Mouse (Mus musculus): ENCODE results near the gene Slc1a4. TPM values are rescaled to one million over a fixed set of nuclear protein-coding genes. Genes with fewer than 3 reads are reported as not detected.

The Slc1a4 gene
- total RNA-seq, 2 experiments from 2014 or later: 2.4 to 2.7 TPM

DNA sequence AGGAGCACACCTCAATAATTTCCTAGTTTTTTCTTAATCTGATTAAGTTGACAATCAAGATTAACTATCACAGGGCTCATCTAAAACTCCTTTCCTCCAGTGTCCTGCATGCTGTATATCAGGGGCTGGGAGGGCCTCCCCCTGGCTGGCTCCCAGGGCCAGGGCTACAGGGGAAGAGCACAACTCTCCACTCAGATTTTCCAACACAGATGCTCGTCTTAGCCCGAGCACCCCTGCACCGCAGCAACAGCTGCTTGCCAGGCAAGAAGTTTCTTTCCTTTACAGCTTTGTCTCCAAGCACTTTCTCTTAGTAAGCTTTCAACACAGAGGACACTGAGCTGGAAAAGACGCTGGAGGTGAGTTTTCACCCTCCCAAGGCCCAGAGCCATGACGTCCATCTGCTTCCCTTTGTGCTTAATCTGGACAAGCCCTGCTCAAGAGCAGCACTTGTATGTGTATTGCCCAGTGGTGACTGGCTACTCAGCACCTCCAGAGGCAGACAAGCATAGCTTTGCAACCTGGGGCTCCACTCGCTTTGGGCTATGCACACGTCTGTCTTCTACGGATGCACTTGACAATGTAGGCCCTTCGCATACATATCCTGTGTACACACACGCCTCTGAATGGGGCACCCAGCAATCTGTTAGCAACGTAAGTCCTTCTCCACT, 6.1 kb downstream of the Slc1a4 start:
- DNase-seq: no peak
- intact Hi-C loops (cut with DNase I): no loop called here

DNA sequence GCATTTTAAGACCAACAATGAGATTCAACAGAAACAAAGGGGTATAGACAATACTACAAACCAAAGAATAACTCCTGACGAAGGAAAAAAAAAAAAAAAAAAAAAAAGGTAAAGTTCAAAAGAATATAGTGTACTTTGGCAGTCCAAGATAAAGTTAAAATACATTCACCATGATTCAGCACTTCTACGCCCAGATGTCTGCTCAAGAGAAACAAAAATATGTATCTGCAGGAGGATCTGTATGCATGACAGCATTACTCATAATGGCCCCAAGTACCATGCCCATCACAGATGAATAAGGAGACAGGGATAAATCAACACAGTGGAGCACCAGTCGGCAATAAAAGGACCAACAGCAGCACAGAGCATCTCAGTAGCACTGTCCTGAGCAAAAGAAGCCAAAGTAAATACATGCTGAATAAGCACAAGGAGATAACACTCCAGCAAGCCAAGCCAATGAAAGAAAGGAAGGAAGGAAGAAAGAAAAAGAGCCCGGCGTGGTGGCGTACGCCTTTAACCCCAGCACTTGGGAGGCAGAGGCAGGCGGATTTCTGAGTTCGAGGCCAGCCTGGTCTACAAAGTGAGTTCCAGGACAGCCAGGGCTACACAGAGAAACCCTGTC, 7.3 kb downstream of the Slc1a4 start:
- no peak for DNase-seq
- intact Hi-C loops (cut with DNase I): no loop called here

DNA sequence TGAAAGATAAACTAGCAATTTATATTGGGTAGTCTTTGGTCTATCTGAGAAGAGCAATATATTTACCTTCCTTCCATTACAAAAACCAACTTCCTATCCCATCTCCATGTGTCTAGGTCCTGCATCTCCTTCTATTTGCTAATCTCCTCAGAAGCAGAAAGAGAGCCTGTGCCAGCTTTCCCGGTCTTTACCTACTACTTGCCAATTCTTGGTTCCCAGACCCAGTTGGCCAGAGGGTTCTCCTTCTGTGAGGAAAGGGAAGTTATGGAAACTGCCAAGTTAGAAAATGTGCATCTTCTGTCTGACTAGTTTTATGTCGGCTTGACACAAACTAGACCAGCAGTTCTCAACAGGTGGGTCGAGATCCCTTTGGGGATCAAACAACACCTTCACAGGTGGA, 8.5 kb downstream of the Slc1a4 start:
- intact Hi-C loops (cut with DNase I): no loop called here
- no peak for DNase-seq

DNA sequence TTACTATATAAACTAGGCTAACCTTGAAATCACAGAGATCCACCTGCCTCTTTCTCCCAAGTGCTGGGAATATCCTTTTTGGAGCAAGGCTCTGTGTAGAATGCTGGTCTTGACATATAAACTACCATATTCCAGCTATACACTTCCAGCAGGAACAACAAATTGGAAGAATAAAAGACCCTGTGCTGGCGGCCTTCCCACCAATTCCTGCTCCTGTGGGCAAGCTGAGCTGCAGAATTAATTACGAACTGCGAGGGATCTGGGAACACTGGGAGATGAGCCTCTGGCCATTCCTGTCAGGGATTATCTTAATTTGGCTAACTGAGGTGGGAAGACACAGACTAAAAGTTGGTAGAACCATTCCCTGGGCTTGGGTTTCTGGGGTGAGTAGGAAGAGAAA, 10.1 kb downstream of the Slc1a4 start:
- no peak for DNase-seq
- intact Hi-C loops (cut with DNase I): no loop called here

DNA sequence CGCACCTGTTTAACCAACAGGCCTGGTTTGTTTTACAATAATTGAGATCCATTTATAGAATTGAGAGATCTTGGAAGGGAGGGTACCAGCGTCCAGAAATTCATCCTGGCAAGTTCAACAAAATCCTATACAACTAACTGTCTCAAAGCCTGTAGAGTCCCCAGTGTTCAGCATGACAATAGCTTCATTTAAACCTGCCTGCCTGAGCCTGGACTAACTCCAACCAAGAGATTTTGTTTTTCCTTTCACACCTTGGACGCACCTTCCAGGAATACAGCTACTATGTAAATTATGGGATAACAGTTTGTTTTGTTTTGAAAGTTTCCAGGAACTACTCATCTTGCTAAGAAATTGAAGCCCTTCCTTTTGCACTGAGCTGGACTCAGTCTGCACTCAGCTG, 11.9 kb downstream of the Slc1a4 start:
- intact Hi-C loops (cut with DNase I): no loop called here
- no peak for DNase-seq

DNA sequence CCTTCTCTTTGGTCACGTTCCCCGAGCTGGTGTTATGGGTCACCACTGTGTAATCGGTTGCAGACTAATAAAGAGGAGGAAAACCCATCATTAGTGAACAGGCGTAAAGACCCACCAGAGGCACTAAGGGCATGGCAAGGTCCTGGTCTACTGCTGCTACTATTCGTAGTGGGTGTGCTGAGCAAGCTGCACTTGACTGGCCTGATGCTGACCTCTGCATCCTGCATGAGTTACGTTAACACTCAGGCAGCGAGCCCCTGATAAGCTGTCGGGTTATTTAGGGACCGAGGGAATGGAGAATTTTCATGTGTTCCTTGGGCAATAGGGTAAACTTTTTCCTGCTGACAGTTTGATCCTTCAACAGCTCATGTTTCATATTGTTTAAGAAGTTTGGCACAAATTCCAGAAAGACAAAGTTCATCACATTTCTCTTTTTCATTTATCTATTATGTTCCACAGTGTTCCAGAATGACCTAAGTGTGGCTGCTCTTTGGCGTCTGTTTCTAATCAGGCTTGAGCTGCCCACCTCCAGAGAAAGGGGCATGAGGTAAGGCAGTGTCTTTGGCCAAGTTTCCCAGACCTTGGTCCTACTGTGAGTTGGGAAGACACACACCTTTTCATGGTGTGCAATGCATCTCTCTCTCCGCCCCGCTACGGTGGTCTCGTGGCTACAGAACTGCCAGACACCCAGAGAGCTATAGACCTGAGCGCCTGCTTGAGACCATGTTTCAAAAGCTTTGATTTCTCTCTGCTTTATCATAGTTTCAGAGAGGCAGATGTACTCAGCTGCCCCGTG, 13.7 kb downstream of the Slc1a4 start:
- intact Hi-C loops (cut with DNase I): no loop called here
- DNase-seq: no peak

DNA sequence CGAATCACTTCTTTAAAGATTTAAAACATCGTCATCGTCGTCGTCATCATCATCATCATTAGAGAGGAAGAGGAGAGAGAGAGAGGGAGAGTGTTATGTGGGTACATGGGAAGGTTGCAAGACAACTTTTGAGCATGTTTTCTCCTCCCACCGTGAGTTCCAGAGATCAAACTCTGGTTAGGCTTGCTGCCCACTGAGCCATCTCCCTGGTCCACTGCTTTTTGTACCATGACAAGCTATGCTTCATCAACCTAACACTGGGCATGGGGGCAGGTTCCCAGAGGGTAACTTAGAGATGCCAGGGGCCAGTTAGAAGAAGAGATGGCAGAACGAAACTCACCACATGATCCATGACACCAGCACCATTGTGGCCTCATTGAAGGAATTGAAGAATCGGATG, 18.9 kb downstream of the Slc1a4 start:
- intact Hi-C loops (cut with DNase I): no loop called here
- no peak for DNase-seq

DNA sequence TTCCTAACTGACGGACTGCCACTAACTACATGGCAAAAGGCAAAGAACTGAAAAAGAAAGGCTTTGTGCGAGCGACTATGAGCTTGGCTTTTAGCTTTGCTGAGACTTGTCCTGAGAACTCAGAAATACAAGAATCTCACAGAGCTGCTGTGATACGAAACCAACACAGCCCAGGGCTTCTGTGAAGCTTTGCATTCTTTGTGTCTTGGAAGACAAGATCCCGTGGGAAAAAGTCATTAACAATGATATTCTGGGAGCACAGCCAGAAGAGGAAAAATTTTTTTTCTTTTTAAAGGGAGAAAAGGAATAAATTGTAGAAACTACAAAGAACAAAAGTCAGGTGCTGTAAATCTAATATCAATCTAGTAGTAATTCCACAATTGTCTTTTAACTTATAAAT, 23.5 kb downstream of the Slc1a4 start:
- intact Hi-C loops (cut with DNase I): no loop called here
- no peak for DNase-seq

DNA sequence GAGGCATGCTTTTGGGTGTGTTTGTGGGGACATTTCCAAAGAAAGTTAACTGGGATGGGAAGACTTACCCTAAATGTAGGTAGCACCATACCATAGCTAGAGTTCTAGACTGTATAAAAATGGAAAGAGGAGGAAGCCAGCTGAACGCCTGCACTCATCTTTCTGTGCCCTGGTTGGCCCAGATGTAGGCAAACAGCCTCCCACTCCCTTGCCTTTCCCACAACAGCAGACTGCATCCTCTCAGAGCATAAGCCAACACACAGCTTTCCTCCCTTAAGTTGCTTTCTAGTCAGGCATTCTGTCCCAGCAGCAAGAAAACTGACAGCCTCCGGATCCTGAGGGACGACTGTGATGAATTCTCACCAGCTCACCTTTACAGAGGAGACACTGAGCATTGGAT, 25.1 kb downstream of the Slc1a4 start:
- intact Hi-C loops (cut with DNase I): no loop called here
- no peak for DNase-seq

DNA sequence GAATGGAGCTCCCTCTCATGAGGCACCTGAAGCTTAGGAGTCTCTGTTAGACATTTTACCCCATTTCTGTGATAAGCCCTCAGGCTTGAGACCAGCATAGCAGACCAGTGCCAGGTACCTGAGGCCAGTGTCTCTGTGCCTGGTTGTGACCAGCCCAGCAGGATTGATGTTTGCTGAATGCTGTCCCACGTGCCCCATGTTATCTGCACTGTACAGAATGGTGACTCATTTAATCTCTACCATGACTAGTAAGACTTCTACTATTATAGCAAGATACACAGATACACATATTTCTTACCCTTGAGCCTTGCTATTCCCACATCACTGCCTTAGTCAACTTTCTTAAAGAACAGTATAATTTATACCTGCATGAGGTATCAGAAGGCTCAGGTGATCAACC, 26.9 kb downstream of the Slc1a4 start:
- DNase-seq: no peak
- intact Hi-C loops (cut with DNase I): no loop called here

DNA sequence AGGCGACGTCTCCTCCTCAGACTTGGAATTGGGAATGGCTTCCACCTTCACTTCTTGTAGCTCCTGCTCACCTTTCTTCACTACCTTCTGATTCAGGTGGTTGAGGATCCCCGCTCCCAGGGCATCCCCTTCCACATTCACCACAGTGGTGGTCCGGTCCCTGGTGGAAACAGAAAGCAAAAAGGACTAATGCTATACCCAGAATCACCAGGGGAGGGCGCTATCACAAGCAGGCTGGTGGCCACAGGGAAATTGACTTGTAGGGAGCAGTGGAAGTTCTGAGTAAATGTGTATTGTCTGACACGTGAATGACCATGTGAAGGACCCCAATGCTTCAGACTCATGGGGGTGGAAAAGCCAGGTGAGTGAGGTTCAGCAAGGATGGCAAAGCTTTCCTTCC, 28.2 kb downstream of the Slc1a4 start:
- intact Hi-C loops (cut with DNase I): no loop called here
- peak; percentile 24 to 45 for DNase-seq

DNA sequence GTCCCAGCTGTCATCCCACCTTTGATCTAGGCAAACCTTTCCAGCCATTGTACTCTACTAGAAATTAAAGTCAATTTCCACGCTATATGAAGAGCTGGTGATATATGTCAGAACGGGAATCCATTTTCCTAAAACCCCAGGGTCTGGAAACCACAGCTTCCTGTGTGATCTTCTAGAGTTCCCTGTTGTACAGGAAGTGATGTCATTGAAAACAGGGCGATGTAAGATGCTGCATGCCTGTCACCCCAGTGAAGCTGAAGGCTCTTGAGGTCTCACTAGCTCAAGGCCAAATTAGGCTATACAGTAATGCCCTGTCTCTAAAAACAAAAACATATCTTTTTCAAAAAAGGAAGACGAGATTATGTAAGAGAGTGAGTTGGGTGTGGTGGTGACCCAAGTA, 31.2 kb downstream of the Slc1a4 start:
- intact Hi-C loops (cut with DNase I): no loop called here
- DNase-seq: no peak

DNA sequence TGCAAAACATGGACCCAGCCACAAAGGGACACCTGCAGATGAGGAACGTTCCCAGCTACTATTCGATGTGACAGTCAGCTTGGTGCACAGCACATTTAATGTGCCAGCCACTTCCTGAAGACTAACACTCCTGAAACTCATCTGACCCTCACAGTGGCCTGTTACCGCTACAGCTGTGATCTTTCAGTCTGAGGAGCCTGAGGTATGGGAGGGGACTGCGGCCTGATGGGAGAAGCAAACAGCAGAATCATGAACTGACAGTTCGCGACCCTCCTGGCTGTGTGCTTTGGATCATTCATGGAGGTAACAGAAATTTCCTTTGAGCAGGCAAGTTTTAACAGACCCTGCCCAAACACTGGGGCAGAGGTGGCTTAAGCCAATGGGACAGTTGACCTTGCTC, 31.7 kb downstream of the Slc1a4 start:
- DNase-seq: no peak
- intact Hi-C loops (cut with DNase I): no loop called here

DNA sequence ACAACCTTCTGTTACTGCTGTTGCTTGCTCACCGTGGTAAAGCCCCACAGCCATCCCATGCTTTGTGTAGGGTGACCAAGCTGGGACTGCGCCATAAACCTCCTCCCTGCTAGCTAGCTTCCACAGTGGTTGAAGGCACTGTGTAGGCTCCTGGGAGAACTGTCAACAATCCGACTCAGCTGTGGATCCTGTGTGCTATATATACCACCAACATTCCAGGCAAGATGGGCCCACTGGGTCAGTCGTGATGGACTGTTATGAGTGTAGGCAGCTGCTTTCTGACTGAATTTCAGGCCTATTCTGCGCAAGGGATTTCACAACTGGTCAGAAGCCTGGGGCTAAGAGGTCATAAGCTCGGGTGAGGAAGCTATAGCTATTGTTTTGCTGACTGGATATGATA, 32.6 kb downstream of the Slc1a4 start:
- intact Hi-C loops (cut with DNase I): no loop called here
- no peak for DNase-seq

DNA sequence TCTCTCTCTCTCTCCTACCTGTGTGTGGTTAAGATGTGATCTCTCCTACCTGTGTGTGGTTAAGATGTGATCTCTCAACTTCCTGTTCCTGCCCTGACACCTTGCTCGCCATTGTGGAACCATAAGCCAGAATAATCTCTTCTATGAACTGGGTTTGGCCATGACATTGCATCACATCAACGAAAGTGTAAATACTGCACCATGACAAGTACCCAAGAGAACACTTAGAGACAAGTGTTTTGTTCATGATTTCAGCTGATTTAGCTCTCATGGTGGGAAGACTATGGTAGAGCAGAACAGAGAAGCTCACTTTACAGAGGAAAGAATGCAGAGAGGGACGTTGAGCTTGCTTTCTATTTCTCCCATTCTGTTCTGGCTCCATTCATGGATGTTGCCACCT, 48.0 kb downstream of the Slc1a4 start:
- intact Hi-C loops (cut with DNase I): no loop called here
- DNase-seq: no peak

DNA sequence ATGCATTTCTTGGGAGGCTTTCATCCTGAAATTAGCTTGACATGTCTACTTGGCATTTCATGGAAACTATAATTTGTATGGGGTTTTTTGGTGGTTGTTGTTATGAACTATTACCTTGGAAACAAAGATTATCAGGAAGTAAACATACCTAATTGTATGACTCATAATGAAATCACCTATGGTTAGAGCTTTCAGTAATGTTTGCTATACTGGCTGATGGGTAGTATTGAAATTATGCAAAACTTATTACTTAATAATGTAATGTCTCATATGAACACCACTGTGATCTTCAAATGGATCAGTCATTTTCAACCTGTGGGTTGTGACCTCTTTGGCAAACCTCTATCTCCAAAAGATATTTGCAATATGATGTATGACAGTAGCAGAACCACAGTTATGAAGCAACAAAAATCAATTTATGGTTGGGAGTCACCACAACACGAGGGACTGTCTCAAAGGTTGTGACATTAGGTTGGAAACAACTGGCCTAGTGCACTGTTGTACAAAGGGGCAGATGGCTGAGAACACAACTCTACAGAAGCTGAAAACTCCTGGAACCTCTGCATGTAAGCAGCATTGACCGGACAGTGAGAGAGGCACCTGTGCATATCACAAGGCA, 49.8 kb downstream of the Slc1a4 start:
- DNase-seq: no peak
- intact Hi-C loops (cut with DNase I): no loop called here

DNA sequence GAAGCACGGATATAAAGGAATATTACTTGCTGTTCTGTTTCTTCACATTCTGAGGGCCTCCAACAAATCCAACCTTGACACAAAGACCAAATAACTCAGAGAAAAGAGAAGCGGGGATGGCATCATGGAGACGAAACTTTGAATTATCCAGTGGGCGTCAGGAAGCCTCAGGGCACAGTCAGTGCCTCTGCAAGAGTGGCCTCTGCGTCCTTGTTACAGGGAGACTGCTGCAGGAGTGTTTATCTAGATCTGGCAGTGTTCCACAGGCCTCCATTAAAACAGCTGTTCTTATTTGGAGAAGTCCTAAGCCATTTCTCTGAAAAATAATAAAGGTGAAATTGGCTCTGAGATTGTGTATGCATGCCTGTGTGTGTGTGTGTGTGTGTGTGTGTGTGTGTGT, 51.5 kb downstream of the Slc1a4 start:
- DNase-seq: no peak
- intact Hi-C loops (cut with DNase I): no loop called here

DNA sequence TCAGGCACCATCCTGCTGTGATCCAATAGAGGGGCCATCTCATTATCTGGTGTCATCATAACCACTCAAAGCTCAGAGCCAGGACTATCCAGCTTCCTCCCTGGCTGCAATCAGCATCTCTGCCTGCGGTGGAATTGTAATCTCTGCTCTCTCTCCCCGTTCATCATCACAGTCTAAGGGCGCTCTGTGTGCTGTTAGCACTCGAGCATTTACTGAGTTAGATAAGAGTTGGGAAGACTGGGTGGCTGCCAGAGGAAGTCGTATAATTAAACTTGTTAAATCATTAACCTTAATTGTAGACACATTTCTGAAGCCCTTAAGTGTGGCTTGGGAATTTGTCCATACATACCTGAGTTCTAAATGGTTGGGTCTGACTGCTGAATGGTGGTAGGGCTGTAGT, 53.8 kb downstream of the Slc1a4 start:
- intact Hi-C loops (cut with DNase I): no loop called here
- no peak for DNase-seq

DNA sequence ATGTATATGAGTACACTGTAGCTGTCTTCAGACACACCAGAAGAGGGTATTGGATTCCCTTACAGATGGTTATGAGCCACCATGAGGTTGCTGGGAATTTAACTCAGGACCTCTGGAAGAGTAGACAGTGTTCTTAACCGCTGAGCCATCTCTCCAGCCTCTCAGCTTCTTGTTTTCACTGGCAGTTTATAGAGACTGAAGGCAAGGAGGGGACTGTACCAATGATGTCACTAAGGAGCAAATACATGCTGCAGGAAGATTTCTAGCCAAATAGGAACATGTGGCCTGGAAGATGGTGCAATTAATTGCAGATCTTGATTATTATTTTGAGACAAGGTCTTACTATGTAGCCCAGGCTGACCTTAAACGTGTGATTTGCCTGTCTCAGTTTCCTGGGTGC, 55.4 kb downstream of the Slc1a4 start:
- intact Hi-C loops (cut with DNase I): no loop called here
- DNase-seq: no peak

DNA sequence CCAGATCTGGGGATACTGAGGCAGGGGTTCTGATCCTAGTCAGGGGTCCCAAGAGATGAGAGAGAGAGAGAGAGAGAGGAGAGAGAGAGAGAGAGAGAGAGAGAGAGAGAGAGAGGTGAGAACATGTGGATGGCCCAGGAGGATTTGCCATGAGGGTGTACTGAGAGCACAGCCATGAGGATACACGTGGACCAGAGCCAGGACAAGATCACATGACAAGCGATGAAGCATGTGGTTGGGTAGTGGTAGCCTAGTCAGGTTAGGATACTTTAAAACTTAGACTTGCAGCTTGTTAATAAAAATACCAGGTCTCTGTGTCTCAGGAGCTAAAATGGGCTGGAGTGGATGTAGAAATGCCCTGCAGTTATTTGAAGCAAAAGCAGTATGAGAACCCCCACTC, 56.5 kb downstream of the Slc1a4 start:
- no peak for DNase-seq
- intact Hi-C loops (cut with DNase I): no loop called here

DNA sequence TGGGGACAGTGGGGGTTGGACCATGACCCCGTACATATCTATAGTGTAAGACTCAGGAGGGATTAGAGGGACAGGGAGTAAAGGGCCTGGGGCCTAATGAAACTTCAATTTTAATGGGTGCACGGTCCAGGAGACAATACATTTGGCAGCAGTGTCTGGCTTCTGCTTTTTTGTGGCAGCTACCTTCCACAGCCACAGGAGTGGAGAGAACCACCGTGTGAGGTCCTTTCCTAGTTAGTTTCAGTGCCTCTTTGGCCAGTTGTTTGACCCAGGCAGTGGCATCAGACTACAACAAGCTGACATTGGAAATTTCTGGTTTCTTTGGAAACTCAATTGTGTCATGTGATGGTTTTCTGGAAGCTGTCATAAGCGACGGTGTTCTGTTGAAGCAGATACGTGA, 62.6 kb downstream of the Slc1a4 start:
- intact Hi-C loops (cut with DNase I): no loop called here
- DNase-seq: no peak
